Mouse (Mus musculus) megakaryocyte progenitor cell, adult 5-6 weeks (primary cell): ENCODE results near the gene Tada2a. TPM values are rescaled to one million over a fixed set of nuclear protein-coding genes. Genes with fewer than 3 reads are reported as not detected.

Source experiments
- ATAC-seq: replicated peaks from 2 replicates; pipeline ENCODE4 v1.8.0; 2016; ENCODE audit warnings: mild to moderate bottlenecking, moderate TSS enrichment, inconsistent platforms; ENCODE audit not compliant: poor library complexity
- total RNA-seq, 2 experiments: library from RNA; stranded (forward) in 1 of 2; stranded (reverse) in 1 of 2; fragments of 157-497, 149-512 nt in 1 of 2; fragments of 200-1000 nt in 1 of 2; gene quantifications; 2 replicates each; pipeline versions ENCODE4 v1.2.3 to v1.2.4; 2015 to 2017

Gene Tada2a
- total RNA-seq, 2 experiments from 2014 or later = 19.4 to 23.8 TPM

DNA sequence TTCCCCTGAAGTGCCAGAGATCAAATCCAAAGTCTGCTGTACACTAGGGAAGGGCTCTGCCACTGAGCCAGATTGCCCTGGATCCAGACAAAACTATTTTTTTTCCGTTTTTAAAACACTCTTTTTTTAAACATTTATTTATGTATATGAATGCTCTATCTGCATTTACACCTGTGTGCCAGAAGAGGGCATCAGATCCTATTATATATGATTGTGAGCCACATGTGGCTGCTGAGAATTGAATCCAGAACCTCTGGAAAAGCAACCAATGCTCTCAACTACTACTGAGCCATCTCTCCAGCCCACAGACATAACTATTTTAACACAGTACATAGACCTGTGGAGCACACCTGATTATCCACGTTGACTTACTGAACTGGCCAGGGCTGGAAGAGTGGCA lies 13.2 kb downstream of the Tada2a start:
- ATAC-seq = 0 out of 2 replicates have a peak, but pooled peaks have one; percentile 17

DNA sequence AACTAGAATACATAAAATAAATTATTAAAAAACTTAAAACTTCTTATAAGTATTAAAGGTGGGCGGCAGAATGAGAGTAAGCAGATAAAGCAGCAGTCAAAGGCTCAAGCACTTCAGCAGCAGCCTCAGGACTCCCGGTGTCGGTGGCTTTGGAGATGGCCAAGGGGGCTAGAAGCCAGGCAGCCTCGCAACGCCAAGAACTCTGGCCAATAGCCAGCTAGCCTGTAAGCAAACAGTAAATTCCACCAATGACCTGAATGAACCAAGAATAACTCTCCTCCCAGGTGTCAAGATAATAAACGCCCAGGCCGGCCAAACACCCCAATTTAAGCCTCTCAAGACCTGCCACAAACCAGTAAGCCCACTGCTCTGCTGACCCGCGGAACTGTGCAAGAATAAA lies 13.8 kb downstream of the Tada2a start:
- ATAC-seq = no peak

DNA sequence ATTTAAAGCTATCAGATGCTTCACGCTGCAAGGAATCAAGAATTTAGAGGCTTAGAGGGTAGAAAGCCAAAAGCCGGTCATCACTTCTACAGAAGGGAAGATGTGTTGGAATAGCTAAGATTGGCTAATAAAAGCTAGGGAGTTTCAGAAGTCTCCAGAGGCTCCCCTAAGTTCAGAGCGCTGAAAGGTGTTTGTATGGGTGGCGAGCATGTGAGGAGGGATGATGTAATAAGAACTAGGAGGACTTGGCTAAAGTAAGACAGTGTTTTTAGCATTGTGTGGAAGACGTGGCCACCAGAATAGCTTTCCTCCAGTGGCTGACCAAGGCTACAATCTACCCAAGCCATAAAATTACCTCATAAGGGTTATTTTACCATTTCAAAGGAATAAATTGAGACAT lies 15.8 kb downstream of the Tada2a start:
- no peak for ATAC-seq

DNA sequence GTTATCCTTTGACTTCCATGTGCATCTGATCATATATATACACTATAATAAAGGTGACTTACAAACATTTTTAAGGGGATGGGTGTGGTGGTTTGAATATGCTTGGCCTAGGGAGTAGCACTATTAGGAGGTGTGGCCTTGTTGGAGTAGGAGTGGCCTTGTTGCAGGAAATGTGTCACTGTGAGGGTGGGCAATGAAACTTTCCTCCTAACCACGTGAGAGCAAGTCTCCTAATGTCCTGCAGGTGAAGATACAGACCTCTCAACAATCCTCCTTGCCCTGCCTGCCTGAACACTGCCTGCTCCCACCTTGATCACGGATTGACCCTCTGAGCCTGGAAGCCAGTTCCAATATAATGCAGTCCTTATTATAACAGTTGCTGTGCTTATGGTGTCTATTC lies 22.3 kb downstream of the Tada2a start:
- ATAC-seq = no peak

DNA sequence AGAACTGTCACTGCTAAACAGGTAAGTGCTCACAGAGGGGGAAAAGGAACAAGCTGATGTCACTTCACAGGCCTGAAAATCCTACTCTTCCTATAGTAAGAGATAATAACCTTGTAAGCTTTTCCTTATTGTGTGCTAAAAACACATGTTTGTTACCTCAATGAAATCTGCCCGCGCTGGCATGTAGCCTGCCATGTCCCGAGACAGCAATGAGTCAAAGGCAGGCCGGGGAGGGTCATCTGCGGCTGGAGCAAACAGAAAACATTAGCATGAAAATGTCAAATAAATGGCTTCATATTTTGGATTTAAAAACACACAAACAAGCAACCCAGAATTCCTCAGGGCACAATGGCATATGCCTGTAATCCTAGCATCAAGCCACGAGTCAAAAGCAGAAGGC lies 25.4 kb downstream of the Tada2a start:
- no peak for ATAC-seq

DNA sequence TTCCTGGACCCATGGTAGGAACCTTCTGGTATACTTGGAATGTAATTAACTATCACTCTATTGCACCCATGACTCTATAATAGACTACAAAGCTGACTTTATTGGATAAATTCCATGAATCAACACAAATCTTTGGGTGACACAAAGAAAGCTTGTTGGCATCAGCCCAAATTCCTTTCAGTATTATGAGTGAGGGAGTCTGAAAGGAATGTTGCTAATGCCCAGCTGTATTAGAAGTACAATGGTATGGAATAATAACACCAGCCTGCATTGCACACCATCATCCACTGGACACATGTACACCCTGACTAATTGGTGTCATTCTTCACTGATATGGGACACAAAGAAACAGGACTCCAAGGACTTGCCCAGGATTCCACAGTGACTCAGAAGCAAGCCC lies 28.2 kb downstream of the Tada2a start:
- ATAC-seq = no peak

DNA sequence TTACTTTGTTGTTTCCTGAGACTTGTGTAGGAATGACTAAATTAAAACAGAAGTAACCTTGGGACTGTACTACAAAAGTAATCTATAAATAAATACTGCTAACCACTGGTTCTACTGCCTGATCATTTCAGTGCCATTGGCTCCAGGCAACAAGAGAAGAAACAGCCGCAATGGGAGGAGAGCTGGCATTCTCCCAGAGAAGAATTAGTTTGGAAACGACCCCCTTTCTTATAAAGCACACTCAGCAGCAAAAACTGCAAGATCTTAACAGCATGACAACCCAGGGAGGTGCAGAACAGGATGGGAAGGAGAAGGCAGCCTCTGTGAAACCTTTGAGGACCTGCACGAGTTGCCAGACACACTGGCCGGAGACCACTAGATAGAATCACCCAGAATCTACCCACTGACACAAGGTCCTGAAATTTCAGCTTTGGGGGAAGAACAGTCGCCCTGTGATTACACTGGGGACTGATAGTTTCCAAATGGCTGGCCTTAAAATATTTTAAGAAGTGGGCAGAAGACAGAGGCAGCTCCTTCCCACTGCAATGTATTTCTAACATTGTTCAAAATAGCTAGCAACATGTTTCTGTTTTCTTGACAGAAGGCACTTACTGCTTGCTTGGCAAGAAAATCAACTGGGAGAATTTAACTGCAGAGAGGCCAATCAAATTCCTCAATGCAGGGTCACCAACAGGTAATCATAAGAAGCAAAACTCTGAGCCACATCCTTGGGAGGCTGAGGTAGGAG lies 32.0 kb downstream of the Tada2a start:
- ATAC-seq = no peak

DNA sequence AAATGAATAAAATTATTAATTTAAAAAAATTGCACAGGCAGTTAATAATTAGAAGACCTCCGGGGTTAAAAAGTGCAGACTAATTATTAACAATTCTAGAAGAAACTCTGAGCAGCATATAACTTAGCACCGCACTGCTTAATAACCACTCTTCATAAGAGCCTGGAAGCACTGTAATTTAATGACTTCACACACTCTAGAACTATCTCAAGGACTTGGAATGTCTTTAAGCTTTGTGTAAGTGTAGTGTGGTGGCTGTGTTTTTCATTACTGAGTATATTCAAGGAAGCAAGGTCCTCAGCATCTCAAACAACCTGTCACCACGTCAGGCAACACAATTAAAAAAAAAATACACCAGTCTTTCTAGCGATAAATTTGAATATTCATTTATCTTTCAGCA lies 34.3 kb downstream of the Tada2a start:
- no peak for ATAC-seq

DNA sequence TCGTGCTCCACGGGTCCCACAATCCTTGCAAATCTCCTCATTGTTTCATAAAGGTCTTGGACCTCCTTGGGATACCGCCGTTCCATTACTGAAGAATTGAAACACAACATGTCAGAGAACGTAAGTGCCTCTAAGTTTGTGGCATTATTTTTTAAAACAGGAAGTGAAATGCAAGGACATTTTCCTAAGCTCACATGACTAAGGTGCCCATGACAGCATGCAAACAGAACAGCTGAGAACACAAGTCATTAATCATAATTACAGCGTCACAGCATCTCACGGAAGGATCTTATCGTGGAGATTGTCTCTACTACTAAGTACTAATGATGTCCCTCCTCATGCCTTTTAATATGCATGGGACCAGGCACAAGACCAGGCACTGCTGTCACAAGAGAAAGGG lies 38.8 kb downstream of the Tada2a start:
- no peak for ATAC-seq

DNA sequence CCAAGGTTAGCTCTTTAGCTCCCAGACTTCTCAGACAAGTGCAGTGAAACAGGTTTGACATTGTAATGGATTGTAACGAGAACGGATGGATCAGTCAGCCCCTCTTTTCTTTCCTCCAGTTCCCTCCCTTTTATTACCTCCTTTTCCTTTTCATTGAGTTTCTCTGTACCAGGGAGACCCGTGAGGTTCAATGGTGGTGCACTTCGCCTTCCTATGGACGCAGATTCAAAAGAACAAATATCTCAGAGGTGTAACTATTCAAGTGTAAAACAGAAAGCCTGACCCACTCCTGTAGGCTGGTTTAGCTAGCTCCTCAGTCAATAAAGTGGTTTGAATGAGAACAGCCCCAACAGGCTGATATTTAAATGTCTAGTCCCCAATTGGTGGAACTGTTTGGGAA lies 47.5 kb downstream of the Tada2a start:
- no peak for ATAC-seq

DNA sequence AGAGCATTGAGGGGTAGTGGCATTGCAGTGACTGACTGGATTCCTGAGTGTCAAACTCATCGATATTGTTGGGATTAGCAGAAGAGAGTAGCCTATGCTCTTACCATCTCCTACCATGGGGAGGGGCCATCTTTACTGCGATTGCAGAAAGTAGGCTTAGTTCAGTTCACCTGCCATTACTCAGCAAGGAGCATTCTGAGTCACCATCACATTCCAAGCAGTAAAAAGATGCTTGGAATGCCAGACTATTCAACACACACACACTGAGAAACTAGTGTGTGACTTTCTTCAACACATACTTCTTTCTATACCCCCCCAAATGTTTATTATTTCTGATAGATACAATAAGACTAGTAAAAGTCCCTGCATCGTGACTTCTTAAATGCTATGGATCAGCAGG lies 49.1 kb downstream of the Tada2a start:
- no peak for ATAC-seq

DNA sequence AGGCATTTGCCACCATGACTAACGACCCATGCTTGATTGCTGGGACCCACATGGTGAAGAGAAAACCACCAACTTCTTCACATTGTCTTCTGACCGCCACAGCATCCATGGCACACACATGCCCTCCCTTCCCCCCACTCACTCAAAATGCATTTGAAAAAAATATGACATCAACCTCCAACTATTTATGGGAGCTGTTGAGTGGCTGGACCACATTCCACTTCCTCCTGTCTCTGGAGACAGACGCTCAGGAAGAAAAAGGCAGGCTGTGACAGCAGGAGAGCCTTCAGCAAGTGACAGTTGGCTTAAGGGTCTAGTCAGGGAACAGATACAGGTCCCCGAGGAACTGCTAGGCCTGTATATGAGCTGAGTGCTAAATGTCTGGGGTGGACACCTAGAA lies 49.5 kb downstream of the Tada2a start:
- no peak for ATAC-seq

DNA sequence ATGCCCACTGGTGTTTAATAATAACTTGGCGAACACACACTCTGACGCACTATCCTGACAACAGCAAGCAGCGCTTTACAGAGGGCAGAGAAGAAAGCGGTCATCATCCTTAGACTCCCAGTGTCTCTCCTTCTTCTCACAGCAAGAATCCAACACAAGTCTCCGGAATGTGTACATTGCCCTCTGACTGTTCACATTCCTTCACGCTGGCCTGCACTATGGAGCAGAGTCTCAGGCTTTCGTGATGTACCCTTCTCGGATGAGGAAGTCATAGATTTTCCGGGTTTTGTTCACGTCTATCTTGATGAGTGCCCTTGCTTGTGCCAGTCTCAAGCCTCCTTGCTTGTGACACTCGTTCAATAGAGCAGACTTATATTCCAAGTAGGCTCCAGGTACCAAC lies 50.0 kb downstream of the Tada2a start:
- ATAC-seq = no peak

DNA sequence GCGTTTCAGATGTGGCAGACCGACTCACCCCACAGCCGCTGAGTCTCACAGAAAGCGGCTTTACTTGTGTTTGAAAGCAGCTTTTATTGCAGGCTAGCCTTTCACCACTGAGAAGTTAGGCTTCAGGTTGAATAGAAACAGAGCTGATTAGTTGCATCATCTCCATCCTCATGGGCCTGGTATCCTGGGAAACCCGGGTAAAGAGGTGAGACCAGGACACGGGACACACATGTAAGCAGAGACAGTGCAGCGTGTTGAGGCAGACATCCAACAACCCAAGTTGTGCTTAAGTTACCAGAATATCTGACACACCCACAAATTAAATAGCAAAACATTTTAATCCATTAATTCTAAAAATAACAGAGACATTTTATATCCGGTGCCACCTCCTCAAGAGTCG lies 50.8 kb downstream of the Tada2a start:
- no peak for ATAC-seq

DNA sequence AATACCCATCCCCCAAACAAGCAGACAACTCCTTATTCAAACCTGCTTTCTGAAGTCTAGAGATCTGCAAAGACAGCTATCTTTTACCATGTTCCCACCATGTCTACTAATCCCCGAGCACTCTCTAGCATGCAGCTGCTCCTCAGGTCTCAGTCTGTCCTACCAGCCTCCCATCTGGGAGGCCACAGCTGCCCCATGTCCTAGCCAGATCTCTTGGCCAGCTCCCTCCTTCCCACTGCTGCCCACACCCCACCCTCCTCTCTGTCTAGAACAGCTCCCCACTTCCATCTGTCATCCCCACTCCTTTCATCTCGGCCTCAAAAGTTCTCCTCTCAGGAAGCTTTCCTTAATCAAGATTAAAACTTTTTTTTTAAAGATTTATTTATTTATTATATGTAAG lies 52.4 kb downstream of the Tada2a start:
- no peak for ATAC-seq

DNA sequence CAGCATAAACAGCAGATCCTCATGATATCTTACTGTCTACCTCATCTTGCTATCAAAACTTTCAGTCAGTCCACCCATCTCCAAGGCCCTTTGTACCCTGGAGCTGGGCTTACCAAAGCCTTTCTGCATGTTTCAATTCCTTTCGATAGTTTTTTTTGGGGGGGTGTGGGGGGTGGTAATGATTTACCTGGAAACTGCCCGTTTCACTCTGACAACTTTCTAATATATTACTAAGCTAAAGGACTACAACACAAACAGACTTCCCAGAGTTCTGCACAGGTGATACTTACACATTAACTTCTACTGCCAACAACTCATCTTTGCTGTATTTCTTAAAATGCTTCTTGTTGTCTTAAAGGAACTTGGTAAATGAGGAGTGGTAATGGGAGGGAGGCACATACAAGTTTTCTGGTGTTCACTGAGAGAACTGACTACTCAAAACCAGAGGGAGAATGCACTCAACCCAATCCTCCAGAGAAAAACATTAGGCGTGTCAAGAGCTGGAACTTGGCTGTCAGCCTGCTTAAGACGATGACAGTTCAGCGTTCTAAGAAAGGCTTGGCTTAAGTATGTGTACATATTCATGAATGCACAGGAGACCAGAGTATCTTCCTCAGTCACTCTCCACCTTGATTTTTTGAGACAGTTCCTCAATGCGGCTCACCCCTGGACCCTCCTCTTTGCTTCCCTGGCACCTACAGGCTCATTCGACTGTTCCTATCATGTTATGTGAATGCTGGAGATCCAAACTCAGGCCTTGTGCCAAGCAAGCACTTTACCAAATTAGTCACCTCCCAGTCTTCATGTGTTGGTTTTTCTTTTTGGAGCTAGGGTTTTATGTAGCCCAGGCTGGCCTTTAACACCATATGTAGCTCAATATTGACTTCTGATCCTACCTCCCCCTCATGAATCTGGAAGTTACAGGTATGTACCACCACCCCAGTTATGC lies 55.3 kb downstream of the Tada2a start:
- no peak for ATAC-seq

DNA sequence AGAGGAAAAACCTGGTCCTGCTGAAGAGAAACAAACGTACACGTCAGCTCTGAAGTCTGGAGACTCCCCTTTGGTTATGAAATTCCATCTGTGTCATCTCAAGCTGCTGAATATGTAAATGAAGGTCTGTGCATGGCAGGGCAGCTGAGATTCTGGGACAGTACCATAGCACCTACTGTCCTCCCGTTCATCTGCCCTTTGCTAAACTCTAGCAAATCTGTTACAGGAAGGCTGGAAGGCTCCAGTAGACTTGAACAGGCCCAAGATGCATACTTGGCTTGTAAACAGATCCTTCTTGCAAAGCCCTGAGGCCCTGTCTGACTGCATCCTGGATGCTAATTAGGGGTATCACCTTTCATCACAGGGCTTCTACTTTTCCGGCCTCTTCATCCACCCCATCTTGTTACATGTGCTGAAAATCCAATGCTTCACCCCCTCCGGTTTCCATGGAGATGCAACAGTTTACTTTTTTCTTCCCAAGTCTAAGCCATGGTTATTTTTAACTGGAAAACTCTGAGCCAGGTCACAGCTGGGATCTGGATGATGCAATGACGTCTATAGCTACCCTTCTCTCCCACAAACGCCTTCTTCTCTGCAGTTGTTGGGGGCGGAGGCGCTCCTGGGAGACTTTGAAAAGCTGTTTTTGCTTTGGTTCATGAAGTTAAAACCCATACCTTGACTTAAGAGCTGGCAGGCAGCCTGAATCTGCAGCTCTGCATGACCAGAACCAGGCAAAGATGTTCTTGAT lies 56.3 kb downstream of the Tada2a start:
- no peak for ATAC-seq

DNA sequence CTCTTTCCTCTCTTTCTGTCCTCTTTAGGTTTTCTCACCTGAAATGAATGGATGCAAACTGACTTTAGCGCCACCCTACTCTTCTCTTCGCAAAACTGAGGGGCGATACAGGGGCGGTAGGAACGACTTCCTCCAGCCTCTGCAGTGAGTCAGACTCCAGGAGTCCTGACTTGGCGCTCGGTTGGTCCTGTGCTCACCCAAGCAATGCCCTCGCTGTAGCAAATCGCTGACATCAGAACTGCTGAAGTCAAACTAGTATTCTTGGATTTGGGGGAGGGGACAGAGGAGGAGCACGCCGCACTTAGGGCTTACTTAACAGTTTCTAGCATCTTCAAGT lies 60.4 kb downstream of the Tada2a start, which contains the start of gene Dusp14:
Gene Dusp14 (minus strand): TSS at position 228 of the 337 bp plus-strand sequence.
- no peak for ATAC-seq

DNA sequence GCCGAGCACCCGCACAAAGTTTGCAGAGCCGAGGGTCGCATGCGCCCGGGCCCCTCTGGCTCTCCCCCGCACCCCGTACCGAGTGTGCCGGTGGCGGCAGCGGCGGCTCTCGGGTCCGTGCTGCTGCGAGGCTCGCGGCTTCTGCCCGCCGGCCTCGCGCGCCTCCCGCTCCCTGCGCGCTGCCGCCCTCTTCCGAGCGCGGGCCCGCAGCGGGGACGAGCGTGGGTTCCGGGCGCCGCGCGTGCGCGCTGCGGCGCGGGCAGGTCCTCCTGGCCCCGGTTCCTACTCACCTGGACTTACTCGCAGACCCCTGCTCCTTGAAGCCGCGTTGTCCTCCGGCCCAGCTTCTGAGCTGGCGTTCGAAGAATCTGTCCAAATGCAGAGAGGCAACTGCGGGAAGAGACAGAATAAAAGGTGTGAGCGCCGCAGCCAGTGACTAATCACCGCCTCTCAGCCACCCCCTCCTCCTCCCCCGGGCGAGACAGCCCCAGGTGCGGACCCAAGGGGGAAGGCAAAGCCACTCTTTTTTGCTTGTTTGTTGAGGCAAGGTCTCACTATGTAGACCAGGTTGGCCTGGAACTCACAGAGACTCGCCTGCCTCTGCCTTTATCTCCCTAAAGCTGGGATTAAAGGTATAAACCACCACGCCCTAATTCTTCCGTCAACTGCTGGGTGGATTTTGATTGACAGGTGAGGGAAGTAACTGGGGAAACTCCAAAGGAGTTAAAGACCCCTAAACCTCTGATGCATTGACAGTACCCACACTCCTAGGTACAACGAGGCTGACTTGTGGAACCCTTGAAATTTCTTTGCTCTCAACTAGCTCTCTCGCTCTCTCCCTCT lies 61.0 kb downstream of the Tada2a start:
- ATAC-seq = peak; percentile 51; the same call in 1 of the 2 replicates

DNA sequence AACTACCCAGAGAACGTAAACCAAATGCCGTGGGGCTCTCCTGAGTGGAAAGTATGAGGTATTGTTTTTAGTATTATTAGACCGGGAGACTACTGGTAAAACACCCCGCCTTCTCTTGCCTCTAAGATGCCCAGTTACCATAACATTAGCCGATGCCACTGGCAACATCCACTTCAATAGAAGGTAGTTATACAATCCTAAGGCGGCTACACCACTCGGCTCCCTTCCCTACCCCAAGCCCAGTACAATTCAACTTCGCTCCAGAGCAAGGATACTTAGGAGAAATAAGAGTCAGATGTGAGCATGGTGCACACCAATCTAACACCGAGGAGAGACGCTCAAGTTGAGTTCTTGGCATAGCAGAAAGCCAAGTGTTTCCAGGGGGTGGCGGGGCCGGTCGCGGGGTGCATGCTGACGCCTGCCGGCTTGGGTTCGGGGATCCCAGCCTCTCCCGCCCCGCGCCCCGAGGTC lies 61.6 kb downstream of the Tada2a start:
- no peak; the same call in 1 of the 2 replicates for ATAC-seq
